Mouse (Mus musculus) bone marrow macrophage, adult 2 months (primary cell): ENCODE results near the gene Tmem38b.

Experiments
- CTCF ChIP-seq: IDR thresholded peaks from 2 replicates; pipeline ENCODE4 v1.5.1; 2012; ENCODE audit warnings: low read depth, mild to moderate bottlenecking, low read length, moderate library complexity
- POLR2A ChIP-seq: IDR thresholded peaks from 2 replicates; pipeline ENCODE4 v1.6.1; 2012; ENCODE audit warnings: mild to moderate bottlenecking, low read depth, low read length, borderline replicate concordance

GRCm38 (mm10) chr4:53825821-53826605 is at the start of gene Tmem38b:
- TF ChIP-seq CTCF = no peak
- no peak for TF ChIP-seq POLR2A
